Mouse (Mus musculus) kidney, embryonic 14.5 days (tissue): ENCODE measurements around the gene Opcml. TPM values are rescaled to one million over a fixed set of nuclear protein-coding genes. Genes with fewer than 3 reads are reported as not detected.

ENCODE experiments used
- ATAC-seq: fragments of 200-750 bp; cut with Nextera tagmentation; 2 replicates; pipeline ENCODE4 v1.8.0; 2017; ENCODE audit warnings: moderate number of reproducible peaks, mild to moderate bottlenecking, moderate TSS enrichment, moderate library complexity; ENCODE audit not compliant: low FRiP score, low TSS enrichment
- H3K27ac ChIP-seq: fragments of 300-500 bp; sonication (generic); 2 replicates; pipeline ENCODE4 v1.5.1; 2014; ENCODE audit warnings: low read depth, mild to moderate bottlenecking, low read length, moderate library complexity, mixed read lengths
- H3K27me3 ChIP-seq: fragments of 300-500 bp; sonication (generic); 2 replicates; pipeline ENCODE4 v1.6.1; 2014; ENCODE audit warnings: mild to moderate bottlenecking, low read length; ENCODE audit not compliant: control insufficient read depth, insufficient read depth
- H3K36me3 ChIP-seq: fragments of 300-500 bp; sonication (generic); 2 replicates; pipeline ENCODE4 v1.6.1; 2014; ENCODE audit warnings: low read length, mixed read lengths; ENCODE audit not compliant: control insufficient read depth, insufficient read depth
- H3K4me1 ChIP-seq: fragments of 300-500 bp; sonication (generic); 2 replicates; pipeline ENCODE4 v1.6.1; 2014; ENCODE audit warnings: low read length, mixed read lengths; ENCODE audit not compliant: control insufficient read depth, insufficient read depth
- H3K4me2 ChIP-seq: fragments of 300-500 bp; sonication (generic); replicated peaks from 2 replicates; pipeline ENCODE4 v1.6.1; 2014; ENCODE audit warnings: low read depth, mild to moderate bottlenecking, low read length
- H3K4me3 ChIP-seq: fragments of 300-500 bp; sonication (generic); 2 replicates; pipeline ENCODE4 v1.5.1; 2014; ENCODE audit warnings: mild to moderate bottlenecking, low read length
- H3K9ac ChIP-seq: fragments of 300-500 bp; sonication (generic); 2 replicates; pipeline ENCODE4 v1.6.1; 2014; ENCODE audit warnings: low read depth, mild to moderate bottlenecking, low read length, moderate library complexity
- H3K9me3 ChIP-seq: fragments of 300-500 bp; sonication (generic); 2 replicates; pipeline ENCODE4 v1.6.1; 2016; ENCODE audit warnings: low read length; ENCODE audit not compliant: control insufficient read depth
- WGBS: fragments of 180-500 bp; shearing (Covaris S2); extraction: QIAGEN DNeasy Blood & Tissue Kit; methylation state at CpG from one replicate; pipeline ENCODE4 v1.1.7; 2014; 5-methylcytosine and 5-hydroxymethylcytosine counted together
- polyA plus RNA-seq: library from polyadenylated mRNA; unstranded; fragments of >200 nt; fragmentation: Nextera tagmentation; extraction: Ambion mirVana; gene quantifications from 2 replicates; pipeline ENCODE4 v1.2.1, GENCODE M21; 2014

The Opcml gene
- polyA plus RNA-seq, 1 experiment from 2014 or later, result 1.9 TPM

- WGBS, result 54% methylated on average over 2 of the region's 2 CpGs
These were observed 1055.5 kb downstream of the Opcml start for GRCm38 (mm10) chr9:28845961-28846570.

GRCm38 (mm10) chr9:28855826-28856225 lies 1065.3 kb downstream of the Opcml start:
- H3K9me3 ChIP-seq, result no peaks in the 10 kb centered on the region
- WGBS, result 52% methylated on average over 7 of the region's 7 CpGs
- no peaks in the 10 kb centered on the region for H3K4me1 ChIP-seq
- no peaks in the 10 kb centered on the region for H3K27me3 ChIP-seq
- H3K27ac ChIP-seq, result no peak overlapping the region
- no peaks in the 10 kb centered on the region for H3K36me3 ChIP-seq
- no peak for ATAC-seq
- H3K9ac ChIP-seq, result no peak overlapping the region
- no peak overlapping the region for H3K4me2 ChIP-seq
- no peak overlapping the region for H3K4me3 ChIP-seq

More at GRCm38 (mm10) chr9:28845961-28846570, 1055.5 kb downstream of the Opcml start:
- no peak overlapping the region for H3K9ac ChIP-seq
- no peaks in the 10 kb centered on the region for H3K9me3 ChIP-seq
- H3K36me3 ChIP-seq, result no peaks in the 10 kb centered on the region
- no peak overlapping the region for H3K4me2 ChIP-seq
- no peak overlapping the region for H3K4me3 ChIP-seq
- no peaks in the 10 kb centered on the region for H3K27me3 ChIP-seq
- no peaks in the 10 kb centered on the region for H3K4me1 ChIP-seq
- no peak overlapping the region for H3K27ac ChIP-seq
- no peak for ATAC-seq

DNA sequence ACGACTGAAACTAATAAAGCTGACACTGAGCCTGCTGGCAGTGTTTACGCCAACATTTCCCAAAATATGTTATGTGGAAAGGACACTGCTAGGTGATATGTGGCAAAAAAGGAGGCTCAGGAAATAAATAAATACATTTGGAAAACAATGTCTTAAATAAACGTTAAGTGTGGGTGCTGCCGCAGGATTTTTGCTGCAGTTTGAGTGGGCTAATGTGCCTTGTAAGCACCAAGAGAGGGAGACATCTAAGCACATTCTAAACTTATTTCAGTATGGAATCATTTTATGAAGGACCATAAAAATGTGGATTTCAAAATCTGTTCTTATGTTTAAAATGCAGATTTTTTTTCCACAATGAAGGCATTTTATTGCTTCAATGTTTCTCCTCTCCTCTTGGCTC lies 1071.4 kb downstream of the Opcml start:
- WGBS, result 81% methylated on average over 4 of the region's 4 CpGs
- no peak for ATAC-seq
- H3K4me3 ChIP-seq, result no peak overlapping the region
- H3K4me1 ChIP-seq, result no peaks in the 10 kb centered on the region
- H3K4me2 ChIP-seq, result no peak overlapping the region
- H3K27me3 ChIP-seq, result no peaks in the 10 kb centered on the region
- H3K9me3 ChIP-seq, result no peaks in the 10 kb centered on the region
- H3K36me3 ChIP-seq, result no peaks in the 10 kb centered on the region
- H3K27ac ChIP-seq, result no peak overlapping the region
- no peak overlapping the region for H3K9ac ChIP-seq

DNA sequence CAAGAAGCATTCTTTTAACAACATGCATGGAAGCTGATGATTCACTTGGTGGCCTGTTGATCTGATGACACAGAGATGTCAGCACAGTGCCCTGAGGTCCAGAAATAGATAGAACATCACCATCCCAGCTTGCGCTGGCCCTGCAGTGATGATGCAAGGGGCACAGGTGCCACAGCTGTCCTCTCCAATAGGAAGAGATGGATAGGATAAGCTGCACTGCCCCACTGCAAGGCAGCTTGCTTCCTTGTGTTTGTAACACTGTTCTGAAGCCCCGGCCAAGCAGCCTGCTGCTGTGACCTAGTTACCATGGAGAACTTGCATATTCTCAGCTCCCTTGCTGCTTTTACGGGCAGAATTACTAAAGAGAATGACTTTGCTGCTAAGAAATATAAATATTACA lies 1076.7 kb downstream of the Opcml start:
- Histone ChIP-seq H3K27me3 (no peaks in the 10 kb centered on the region), H3K9ac (no peak overlapping the region), H3K4me3 (no peak overlapping the region), H3K9me3 (no peaks in the 10 kb centered on the region), H3K36me3 (no peaks in the 10 kb centered on the region), H3K4me2 (no peak overlapping the region), H3K4me1 (no peaks in the 10 kb centered on the region), H3K27ac (no peak overlapping the region)
- 81% methylated on average over 3 of the region's 3 CpGs for WGBS
- ATAC-seq, result no peak

- H3K27ac ChIP-seq, result no peak overlapping the region
- H3K9me3 ChIP-seq, result no peaks in the 10 kb centered on the region
- H3K4me3 ChIP-seq, result no peak overlapping the region
- no peaks in the 10 kb centered on the region for H3K4me1 ChIP-seq
- H3K27me3 ChIP-seq, result no peaks in the 10 kb centered on the region
- no peak for ATAC-seq
- no peak overlapping the region for H3K4me2 ChIP-seq
- no peak overlapping the region for H3K9ac ChIP-seq
- no peaks in the 10 kb centered on the region for H3K36me3 ChIP-seq
- 85% methylated on average over 1 of the region's 1 CpGs for WGBS
These were observed 1079.9 kb downstream of the Opcml start for GRCm38 (mm10) chr9:28870478-28870877.

DNA sequence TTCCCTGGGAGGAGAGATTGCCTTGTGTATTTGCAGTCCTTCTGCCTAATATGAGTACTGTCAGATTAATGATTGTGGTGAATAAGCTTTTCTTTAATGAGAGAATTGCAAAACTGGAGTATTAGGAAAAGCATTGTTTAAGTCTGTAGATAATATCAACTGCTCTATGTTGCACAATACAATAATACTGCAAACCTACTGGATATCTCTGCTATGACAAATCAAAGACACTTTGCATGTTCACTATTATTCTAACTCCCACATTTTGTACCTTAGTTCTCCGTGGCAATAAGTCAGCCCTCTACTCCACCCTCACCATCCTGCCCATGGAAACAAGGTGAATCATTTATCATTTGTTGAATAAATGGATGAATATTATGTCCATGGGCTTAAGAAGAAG lies 1092.0 kb downstream of the Opcml start:
- Histone ChIP-seq H3K9ac (no peak overlapping the region), H3K4me2 (no peak overlapping the region), H3K9me3 (no peaks in the 10 kb centered on the region), H3K27ac (no peak overlapping the region), H3K4me1 (no peaks in the 10 kb centered on the region), H3K36me3 (no peaks in the 10 kb centered on the region), H3K27me3 (no peaks in the 10 kb centered on the region), H3K4me3 (no peak overlapping the region)
- WGBS, result 82% methylated on average over 1 of the region's 1 CpGs
- no peak for ATAC-seq

DNA sequence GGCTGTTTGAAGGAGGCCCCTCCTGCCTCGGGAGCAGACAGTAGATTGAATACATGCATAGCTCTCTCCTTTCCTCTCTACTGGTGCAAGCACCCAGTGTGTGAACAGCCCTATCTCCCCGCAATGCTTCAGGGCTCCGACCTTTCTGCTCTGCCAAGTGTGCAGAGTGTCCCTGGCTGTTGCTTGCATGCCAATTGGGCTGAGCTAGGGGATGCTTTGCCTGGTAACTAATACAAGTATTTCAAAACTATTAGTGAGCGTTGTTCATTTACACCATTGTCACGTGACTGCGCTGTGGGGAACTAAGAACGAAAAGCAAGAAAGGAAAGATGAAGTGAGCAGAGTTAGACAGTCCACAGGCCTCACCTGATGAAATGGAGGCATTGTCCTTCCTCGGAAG lies 1101.0 kb downstream of the Opcml start:
- WGBS, result 84% methylated on average over 8 of the region's 8 CpGs
- no peaks in the 10 kb centered on the region for H3K9me3 ChIP-seq
- H3K36me3 ChIP-seq, result no peaks in the 10 kb centered on the region
- no peaks in the 10 kb centered on the region for H3K27me3 ChIP-seq
- ATAC-seq, result no peak
- H3K9ac ChIP-seq, result no peak overlapping the region
- H3K4me1 ChIP-seq, result no peaks in the 10 kb centered on the region
- H3K4me3 ChIP-seq, result no peak overlapping the region
- no peak overlapping the region for H3K27ac ChIP-seq
- no peak overlapping the region for H3K4me2 ChIP-seq

- Histone ChIP-seq H3K9ac (no peak overlapping the region), H3K9me3 (no peaks in the 10 kb centered on the region), H3K27me3 (no peaks in the 10 kb centered on the region), H3K4me3 (no peak overlapping the region), H3K4me1 (no peaks in the 10 kb centered on the region), H3K4me2 (no peak overlapping the region), H3K36me3 (no peaks in the 10 kb centered on the region), H3K27ac (no peak overlapping the region)
- 100% methylated on average over 1 of the region's 1 CpGs for WGBS
- ATAC-seq, result no peak
These were observed 1112.7 kb downstream of the Opcml start for GRCm38 (mm10) chr9:28903291-28903690.

DNA sequence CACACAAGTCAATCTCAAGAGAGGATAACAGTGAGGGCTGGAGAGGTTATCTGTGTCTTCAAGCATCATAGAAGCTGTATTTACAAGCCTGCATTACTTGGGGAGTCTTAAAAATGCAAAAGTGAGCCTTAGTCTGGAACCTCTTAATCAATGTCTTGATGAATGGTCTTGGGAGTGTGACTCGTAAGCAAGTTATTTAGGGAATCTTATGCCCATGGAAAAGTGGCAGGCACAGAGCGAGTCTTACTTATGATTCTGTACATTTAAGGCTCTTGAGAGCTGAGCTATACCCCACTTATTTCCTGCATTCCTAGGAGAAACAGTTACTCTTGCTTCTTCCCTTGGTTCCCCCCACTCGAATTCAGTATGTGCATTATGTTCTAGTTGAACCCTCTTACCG lies 1119.2 kb downstream of the Opcml start:
- H3K9me3 ChIP-seq, result no peaks in the 10 kb centered on the region
- H3K9ac ChIP-seq, result no peak overlapping the region
- H3K27me3 ChIP-seq, result no peaks in the 10 kb centered on the region
- no peak overlapping the region for H3K27ac ChIP-seq
- H3K4me3 ChIP-seq, result no peak overlapping the region
- 80% methylated on average over 4 of the region's 4 CpGs for WGBS
- H3K36me3 ChIP-seq, result no peaks in the 10 kb centered on the region
- no peak for ATAC-seq
- no peak overlapping the region for H3K4me2 ChIP-seq
- peaks cover 3% of the 10 kb centered on the region; the same call in 1 of the 2 replicates for H3K4me1 ChIP-seq
